Mouse (Mus musculus): ENCODE measurements around the gene Cyb5d2.

Cyb5d2 gene

GRCm38 (mm10) chr11:72795455-72796295 is at the start of gene Cyb5d2, which contains the start of gene Zzef1:
Cyb5d2 (minus strand) TSS chr11:72796142.
Zzef1 (plus strand) TSS chr11:72796226.
- peak; percentile 98 for DNase-seq (ENCODE audit: low read depth, low spot score)

DNA sequence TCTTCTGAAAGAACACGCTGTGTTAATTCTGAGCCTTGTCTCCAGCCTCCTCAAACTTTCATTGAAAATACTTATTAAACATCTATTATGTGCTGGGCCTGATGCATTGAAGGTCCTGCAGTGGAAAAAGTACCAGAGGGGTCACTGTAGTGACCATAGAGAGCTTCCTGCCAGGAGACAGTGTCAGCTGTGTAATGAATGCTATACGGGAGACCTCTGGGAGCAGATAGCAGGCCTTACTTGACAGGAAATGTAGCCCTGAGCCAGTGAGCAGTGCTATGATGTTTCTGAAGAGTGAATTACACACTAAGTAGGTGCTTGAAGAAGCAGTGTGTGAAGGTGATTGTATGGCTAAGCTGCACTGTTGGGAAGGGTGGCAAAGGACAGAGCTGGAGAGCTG is 49.6 kb upstream of the Cyb5d2 start:
- no peak for DNase-seq (ENCODE audit: low read depth, low spot score)

DNA sequence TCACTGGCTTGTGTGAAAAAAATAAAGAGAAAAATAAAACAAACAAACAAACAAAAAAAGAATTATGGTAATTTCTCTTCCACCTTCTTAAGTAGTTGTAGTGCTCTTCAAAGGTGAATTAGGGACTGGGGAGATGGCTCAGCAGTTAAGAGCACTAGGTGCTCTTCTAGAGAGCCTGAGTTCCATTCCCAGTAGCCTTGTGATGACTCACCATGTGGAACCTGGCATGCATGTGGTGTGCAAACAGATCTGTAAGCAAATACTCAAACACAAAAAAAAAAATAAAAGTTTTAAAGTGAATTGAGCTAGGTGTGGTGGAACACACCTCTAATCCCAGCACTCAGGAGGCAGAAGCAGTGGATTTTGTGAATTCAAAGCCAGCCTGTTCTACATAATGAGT is 47.6 kb upstream of the Cyb5d2 start:
- DNase-seq (ENCODE audit: low read depth, low spot score) = no peak

- DNase-seq (ENCODE audit: low read depth, low spot score) = no peak
Measured at GRCm38 (mm10) chr11:72842731-72843130, 46.8 kb upstream of the Cyb5d2 start.

- DNase-seq (ENCODE audit: low read depth, low spot score) = no peak
Measured at GRCm38 (mm10) chr11:72829869-72830268, 33.9 kb upstream of the Cyb5d2 start.

GRCm38 (mm10) chr11:72821041-72821440 is 25.1 kb upstream of the Cyb5d2 start:
- DNase-seq (ENCODE audit: low read depth, low spot score) = no peak

- no peak for DNase-seq (ENCODE audit: low read depth, low spot score)
Measured at GRCm38 (mm10) chr11:72818067-72818466, 22.1 kb upstream of the Cyb5d2 start.

- no peak for DNase-seq (ENCODE audit: low read depth, low spot score)
Measured at GRCm38 (mm10) chr11:72816859-72817258, 20.9 kb upstream of the Cyb5d2 start.

DNA sequence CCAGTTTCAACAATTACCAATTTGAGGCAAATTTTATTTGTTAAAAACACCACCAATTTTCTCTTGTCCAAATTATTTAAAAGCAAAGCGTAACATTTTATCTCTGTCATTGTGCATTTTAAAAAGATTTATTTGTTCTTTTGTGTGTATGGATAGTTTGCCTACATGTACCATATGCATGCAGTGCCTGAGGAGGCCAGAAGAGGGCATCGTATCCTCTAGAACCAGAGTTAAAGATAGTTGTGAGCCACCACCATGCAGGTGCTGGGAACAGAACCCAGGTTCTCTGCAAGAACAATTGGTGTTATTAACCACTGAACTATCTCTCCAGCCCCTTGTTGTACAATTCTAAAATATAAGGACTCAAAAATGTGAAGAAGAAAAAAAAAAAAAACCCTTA is 18.2 kb upstream of the Cyb5d2 start:
- peak; percentile 68 for DNase-seq (ENCODE audit: low read depth, low spot score)

DNA sequence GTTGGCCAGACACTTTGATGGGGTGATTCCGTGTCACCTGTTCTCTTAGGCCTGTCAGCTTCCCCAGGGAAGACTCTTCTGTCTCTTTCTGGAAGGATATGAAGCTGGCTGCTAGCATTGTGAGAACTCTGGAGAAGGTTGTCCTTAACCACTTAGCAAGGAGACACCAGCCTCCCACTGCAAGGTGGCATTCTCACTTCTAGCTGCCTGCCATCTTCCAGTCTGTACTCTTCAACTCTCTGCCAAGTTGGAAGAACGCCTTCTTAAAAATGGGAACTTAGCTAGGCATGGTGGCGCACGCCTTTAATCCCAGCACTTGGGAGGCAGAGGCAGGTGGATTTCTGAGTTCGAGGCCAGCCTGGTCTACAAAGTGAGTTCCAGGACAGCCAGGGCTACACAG is 17.7 kb upstream of the Cyb5d2 start:
- no peak for DNase-seq (ENCODE audit: low read depth, low spot score)

DNA sequence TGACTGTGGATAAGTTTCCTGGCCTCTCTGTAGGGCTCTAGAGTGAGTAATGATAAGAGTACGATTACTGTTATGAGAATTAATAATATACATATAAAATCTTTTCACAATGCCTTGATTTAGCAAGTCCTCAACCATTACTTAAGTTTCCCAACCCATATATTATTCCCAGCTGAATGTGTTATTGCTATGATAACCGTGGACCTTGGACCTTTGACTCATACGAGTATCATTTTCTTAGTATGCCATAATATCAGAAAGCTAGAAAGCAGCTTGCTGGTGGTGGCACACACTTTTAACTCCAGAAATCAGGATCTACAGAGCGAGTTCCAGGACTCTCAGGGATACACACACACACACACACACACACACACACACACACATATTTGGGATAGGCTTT is 12.1 kb upstream of the Cyb5d2 start:
- DNase-seq (ENCODE audit: low read depth, low spot score) = no peak

- no peak for DNase-seq (ENCODE audit: low read depth, low spot score)
Measured at GRCm38 (mm10) chr11:72806556-72806955, 10.6 kb upstream of the Cyb5d2 start.

DNA sequence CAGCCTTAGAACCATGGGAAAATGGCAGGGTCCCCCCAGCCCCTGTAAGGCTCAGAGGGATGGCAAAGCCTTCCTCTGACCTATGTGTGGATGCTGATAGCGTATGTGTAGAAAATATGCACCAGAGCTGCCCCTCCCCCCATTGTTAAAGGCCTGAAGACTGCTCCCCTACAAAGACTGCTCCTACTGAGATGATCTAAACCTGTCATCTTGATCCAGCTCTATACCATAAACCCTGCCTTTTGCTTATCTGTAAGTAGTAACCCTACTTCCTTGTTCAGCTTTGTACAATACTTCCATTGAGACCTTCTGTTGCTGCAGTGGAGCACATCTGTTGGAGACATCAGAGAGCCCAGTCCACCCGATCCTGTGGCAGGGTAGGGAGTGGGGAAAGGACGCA is 9.3 kb upstream of the Cyb5d2 start:
- no peak for DNase-seq (ENCODE audit: low read depth, low spot score)

- no peak for DNase-seq (ENCODE audit: low read depth, low spot score)
Measured at GRCm38 (mm10) chr11:72804586-72804985, 8.6 kb upstream of the Cyb5d2 start.

DNA sequence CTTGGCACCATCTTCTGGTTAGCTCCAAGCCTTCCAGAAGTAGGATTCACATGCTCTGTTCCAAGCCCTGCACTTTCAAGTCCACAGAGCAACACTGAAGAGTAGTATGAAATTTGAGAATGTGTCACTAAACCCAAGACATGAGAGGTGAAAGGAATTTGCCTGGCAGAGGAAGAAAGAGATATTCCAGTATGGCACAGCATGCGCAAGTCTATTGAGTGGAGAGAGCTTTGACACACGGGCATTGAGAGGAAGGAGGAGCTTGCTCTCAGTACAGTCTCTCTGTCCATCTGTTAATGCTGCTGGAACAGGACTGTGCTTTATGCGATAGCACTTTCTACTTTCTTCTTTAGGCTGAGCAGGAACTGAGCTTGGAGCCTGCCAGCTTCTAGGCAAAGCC is 7.1 kb upstream of the Cyb5d2 start:
- no peak for DNase-seq (ENCODE audit: low read depth, low spot score)

DNA sequence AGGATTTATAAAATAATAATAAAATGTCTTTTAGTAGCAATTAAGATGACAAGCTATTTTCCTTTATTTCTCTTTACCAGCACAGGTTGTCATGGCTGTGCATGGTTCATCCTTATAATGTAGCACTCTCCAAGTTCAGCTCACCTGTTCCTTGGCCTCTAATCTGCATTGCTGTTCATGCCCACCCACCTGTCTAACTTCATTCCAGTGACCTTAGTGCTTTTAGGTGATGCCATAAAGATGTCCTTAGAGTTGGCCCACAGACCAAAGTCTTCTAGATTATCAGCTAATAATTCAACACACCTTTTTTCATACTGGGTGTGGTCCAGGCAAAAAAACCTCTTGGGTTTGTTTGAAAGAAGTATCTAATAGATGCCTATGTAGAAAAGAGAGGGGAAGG is 5.2 kb upstream of the Cyb5d2 start:
- DNase-seq (ENCODE audit: low read depth, low spot score) = no peak

GRCm38 (mm10) chr11:72798112-72798511 is 2.2 kb upstream of the Cyb5d2 start:
- no peak for DNase-seq (ENCODE audit: low read depth, low spot score)

GRCm38 (mm10) chr11:72796773-72797338 is 914 bp upstream of the Cyb5d2 start:
- peak; percentile 10 for DNase-seq (ENCODE audit: low read depth, low spot score)

- DNase-seq (ENCODE audit: low read depth, low spot score) = no peak
Measured at GRCm38 (mm10) chr11:72796296-72796687, 350 bp upstream of the Cyb5d2 start.

DNA sequence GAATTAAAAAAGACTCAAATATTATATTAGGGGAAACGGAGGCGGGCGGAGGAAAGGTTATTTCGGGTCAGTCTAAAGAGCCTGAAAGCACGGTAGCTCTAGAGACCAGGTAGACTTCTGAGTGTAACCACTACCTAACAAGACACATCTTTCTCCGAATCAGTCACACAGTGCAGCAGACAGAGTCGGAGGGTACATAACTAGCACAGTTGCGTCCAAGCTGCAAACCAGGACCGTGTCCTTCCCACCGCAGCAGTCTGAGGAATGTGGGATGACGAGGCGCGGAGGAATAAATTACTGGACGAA is 840 bp downstream of the Cyb5d2 start:
- DNase-seq (ENCODE audit: low read depth, low spot score) = no peak

DNA sequence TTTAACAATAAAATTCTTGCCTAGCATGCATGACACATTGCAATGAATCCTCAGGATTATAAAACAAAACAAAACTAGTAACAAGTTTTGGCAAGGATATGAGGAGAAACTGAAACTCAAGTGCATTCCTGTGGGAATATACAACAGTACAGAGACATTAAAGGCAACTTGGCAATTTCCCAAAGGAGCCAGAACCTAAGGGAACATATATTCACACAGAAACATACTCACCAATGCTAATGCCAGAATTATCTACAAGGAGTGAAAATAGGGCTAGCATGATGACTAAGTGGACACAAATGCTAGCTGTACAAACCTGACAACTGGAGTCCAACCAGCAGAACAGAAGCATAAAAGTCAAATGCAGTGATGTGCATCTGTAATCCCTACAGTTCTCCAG is 3.9 kb downstream of the Cyb5d2 start:
- DNase-seq (ENCODE audit: low read depth, low spot score) = no peak

DNA sequence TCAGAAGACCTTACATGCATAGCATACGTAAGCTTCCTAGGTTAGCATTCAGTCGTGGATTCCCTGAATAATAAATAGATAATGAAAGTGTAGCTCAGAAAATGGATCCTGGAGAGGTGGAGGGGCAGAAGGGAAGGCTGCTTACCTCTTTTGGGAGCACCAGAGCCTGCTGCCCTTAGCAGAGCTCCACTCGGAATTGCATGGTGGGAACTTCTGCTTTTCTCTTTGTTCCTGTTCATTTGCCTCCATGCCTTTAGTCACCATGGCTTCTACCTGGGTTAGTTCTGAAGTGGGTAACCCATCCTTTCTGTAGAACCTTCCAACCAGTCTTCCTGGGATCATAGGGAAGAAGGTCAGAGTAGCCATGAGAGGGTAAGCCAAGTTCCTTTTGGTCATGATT is 13.4 kb downstream of the Cyb5d2 start:
- no peak for DNase-seq (ENCODE audit: low read depth, low spot score)

DNA sequence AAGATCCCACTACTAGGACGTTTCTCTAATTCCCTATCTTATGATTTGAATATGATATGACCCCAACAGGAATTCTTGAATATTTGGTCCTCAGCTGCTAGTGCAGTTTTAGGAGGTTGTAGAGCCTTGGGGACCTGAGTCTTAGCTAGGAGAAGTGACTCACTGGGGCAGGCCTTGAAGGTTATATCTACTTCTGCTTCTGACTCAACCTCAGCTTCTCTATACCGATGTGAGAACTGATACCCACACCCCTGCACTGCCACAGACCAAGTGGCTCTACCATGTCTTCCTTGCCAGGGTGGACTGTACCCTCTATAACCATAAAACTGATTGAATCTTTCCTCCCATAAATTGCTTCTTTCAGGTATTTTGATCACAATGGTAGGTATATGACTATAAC is 13.8 kb downstream of the Cyb5d2 start:
- no peak for DNase-seq (ENCODE audit: low read depth, low spot score)

- no peak for DNase-seq (ENCODE audit: low read depth, low spot score)
Measured at GRCm38 (mm10) chr11:72778957-72779356, 17.0 kb downstream of the Cyb5d2 start.
